Mouse (Mus musculus) urinary bladder, postnatal 10 days (tissue): ENCODE measurements around the gene Chchd3.

Source experiments
- DNase-seq: peaks from one replicate; pipeline ENCODE4 v3.0.0; 2022; ENCODE audit warnings: low spot score

The Chchd3 gene

DNA sequence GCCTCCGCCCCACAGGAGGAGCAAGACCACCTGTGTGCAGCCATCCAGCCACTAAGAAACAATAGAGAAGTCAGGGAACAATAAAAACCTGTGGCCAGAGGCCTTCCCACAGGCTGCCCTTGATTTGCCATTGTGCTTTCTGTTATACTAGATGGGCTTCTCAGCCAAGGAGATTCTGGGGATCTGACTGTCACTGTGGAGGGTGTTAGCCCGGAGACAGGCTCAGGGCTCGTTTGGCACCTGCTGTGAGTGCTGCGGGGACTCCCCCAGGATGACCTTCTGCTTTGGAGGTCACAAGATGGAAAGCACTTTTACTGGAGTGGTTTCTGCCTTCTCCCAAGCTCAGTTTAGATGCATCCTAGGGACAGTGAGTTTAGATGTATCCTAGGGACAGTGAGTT lies 262.5 kb downstream of the Chchd3 start:
- DNase-seq = no peak

DNA sequence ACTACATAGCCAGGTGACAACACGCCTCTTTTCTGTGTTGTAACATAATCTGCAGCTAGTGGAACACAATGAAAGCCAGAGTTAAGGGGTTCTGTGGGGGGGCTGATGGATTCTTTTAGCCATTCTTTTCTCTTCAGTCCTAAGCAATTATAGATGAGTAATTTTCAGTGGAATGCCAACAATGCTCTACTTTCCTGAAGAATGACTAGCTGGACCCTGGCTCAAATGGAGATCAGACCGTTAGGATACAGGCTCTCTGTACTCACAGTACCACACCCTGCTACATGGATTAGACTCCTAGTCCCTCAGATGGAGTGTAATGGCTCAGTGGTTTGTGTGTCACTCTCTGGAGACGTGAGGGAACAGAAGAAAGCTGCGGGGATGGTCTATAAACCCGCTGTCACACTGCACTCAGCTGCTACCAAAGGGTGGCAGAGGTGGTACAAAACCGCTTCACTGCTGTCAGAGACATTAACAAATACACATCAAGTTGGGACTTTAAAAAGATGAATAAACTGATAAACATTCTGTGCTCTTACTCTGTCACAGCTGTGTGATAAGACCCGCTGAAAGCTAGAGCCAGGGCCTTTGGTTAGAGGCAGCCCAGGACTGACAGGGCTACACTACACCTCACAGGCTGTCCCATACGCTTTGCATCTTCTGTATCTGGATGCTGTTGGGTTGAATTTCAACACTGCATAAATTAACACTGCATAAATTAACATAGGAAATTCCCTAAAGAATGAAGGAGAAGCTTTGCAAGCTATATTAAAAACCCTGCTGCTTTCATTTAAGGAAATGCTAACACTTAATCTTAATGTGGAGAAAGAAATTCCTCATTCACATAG lies 264.2 kb downstream of the Chchd3 start:
- no peak for DNase-seq

DNA sequence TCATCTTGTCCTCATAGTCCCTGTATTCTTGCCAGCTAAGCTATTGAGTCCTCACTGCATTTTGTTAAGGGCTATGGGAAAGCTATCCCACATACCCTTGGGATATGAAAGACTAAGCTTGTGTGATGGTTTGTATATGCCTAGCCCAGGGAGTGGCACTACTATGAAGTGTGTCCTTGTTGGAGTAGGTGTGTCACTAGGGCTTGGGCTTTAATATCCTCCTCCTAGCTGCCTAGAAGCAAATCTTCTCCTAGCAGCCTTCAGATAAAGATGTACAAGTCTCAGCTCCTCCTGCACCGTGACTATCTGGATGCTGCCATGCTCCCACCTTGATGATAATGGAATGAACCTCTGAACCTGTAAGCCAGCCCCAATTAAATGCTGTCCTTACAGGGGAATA lies 266.5 kb downstream of the Chchd3 start:
- no peak for DNase-seq

DNA sequence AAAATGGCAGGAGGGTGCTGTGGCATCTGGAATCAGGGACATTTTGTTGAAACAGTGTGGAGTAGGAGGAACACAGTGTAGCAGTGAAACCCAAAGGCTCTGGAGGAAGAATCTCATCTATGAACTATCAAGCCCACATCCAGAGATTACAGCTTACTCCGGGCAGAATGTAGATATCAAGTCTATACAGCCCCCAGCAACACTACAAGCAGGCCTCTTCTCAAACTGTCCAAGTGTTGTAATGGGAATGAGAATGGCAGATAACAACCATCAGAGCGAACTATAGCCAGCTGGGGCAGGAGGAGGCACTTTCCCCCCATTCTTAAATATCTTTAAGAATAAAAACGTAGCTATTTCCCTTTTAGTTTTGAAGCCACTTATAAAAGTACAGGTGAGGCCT lies 266.9 kb downstream of the Chchd3 start:
- DNase-seq = no peak

DNA sequence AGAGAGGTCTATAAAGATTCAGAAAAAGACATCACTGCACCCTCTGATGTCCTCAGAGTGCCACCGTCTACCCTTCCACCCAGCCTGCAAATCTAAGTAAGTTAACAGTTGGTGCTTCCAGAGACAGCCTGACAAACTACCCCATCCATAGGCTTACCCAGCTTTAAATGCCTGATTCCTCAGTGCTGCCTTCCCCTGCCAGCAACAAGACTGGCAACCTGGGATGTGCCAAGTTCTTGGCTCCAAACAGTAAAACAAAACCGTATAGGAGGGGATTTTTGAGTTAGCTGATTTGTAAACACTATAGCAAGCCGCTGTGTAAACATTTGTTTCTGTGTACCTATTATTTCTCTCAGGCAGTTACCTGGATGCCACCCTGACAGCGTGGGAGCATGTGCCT lies 269.6 kb downstream of the Chchd3 start:
- no peak for DNase-seq

DNA sequence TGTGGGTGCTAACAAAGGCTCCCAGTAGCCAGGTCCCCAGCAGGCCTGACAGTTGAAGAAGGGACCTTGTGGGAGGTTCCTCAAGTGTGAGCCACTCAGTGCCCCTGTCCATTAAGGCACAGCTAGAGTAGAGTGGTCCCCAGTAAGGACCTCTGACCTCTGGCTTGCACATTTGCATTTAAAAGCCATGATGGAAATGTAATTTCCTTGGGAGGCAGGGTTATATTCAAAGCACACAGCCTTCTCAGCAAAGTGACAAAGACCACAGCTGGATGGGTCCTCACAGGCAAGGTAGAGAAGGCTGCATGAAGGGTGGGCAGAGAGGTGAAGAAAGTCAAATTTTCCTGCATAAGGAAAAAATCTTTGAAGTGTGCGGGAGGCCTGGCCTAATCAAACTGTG lies 272.7 kb downstream of the Chchd3 start:
- DNase-seq = no peak

DNA sequence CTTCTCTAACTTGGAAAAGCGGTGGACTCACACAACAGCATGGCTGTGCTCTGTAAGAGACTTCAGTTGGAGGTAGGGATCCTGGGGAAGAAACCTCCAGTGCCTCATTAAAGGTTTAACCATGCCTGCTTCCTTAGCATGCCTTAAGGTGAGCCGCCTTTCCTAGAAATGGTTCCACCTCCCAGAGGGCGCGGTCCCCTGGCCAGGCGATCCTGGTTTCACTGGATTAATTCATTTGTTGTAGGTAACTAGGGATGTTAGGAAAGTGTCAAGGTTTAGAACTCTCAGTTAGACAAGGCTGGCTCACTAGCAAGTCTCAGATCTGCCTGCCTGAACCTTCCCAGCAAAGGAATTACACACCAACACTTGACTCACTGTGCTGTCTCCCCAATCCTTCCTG lies 273.9 kb downstream of the Chchd3 start:
- DNase-seq = no peak

DNA sequence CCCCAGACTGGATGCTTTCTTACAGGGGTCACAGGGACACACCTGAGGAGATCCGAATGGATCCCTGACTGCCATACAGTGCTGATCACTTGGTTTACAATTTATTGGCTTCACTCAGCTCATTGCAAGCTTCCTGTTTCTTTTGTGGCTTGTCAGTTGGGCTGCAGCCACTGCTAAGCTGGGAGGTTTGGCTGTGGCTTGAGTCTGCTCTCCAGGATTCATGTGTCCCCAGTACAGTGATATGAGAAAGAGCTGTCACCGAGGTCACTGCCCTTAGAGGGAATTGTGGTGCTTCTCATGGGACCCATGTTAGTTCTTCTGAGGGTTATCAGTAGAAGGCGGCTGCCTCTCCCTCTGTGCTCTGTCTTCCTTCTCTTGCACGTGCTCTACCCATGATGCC lies 277.0 kb downstream of the Chchd3 start:
- no peak for DNase-seq

DNA sequence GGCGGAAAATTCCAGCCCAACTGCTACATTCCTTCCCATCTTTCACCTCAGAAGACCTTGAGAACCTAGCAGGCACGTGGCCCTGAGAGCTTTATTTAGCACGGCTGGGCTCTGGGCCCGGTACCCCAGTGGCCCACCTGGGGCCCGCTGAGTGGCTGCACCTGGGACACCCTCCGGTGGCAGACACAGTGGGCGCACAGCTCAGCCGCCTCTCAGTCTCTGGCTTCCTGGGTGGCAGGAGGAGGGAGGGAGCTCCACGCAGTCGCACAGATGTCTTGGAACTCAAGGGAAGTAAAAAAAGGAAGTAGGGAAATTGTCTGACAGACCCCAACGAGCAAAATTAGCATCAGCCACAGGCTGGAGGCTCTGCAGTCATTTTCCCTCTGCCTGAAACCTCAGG lies 279.5 kb downstream of the Chchd3 start:
- DNase-seq = no peak

DNA sequence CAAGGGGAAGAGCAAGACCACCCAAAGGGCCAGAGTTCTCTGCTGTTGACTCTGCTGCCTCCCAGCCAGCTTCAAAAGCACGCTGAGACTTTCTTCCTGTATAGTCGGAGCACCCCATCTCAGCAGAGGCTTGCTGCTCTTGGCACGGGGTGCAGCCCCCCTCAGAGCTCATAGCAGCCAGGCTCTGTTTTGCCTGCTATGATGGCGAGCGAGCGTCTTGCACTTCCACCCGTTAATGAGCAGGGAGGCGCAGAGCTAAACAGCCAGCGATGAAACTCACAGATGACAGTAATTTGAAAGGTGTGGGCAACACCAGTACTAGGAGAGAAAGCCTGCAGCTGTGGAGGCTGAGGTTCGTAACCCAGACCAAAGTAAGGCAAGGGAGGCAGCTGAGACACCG lies 283.7 kb downstream of the Chchd3 start:
- no peak for DNase-seq

DNA sequence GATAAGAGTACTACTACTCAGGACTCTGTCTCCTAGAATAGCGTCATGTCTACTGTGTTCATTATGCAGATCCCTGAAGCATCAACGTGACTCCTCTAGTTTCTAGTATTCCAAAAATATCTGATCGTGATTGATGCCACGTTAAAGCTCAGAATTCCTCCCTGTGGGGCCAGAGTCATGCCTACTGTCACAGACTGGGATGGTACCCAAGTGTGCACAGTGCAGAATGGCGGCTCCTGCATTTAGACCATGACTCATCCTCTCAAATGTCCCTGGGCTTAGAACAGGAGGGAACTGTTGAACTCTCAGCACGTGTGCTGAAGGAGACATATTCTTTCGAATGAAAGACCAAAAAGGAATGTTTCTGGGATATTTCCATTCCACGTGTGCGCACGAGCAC lies 305.5 kb downstream of the Chchd3 start:
- no peak for DNase-seq

DNA sequence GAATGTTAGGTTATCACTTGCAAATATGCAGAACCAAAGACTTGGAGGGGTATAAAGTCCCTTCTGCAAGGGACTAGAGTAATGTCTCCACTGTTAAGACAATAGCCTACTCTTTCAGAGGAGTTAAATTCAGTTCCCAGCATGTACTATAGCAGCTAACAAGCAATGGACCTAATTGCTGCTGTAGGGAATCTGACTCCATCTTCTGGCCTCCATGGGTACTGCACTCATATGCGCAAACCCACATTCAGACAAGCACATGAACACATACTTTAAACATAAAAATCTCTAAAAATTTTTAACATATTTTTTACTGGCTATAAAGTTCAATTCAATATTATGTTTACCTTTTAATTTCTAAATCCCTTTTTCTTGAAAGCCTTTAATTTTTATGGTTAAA lies 310.2 kb downstream of the Chchd3 start:
- DNase-seq = no peak

DNA sequence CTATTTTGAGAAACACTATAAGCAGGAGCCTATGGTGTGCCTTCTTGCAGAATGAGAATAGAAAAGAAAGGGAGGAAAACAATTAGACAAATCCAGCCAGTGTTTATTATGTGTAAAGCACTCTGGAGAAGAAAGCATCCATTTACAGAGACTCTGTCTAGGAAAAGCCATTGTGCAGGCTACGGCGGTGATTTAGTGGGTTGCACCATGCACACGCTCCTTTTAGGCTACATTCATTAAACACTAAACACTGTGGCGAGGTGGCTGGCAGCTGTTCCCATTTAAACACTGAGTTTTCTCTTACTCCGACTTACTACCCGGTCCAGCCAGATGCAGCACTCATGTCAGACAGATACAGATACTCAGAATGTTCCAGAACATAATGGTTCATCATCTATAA lies 311.3 kb downstream of the Chchd3 start:
- DNase-seq = no peak

DNA sequence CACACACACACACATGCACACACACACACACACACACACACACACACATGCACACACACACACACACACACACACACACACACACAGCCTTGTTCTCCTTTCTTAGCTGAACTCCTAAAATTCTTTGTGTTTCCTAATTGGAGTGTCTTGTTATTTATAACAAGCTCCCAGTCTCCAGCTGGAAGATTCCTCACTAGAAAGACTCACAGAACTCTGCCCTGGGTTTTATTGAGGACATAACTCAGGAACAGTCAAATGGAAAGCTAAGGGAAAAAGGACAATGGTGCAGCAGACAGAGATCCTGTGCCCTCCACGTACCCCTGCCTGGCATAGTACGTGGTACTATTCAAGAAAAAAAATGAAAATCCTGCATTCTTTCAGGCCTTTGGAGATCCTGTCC lies 312.7 kb downstream of the Chchd3 start:
- no peak for DNase-seq
